Mouse (Mus musculus): ENCODE data around the gene Fgfr2.
"Not testable (repeated sequence)": the region's sequence is repeated elsewhere in the genome, so short reads cannot be mapped to it uniquely, and the experiment has no call there.

Gene Fgfr2

DNA sequence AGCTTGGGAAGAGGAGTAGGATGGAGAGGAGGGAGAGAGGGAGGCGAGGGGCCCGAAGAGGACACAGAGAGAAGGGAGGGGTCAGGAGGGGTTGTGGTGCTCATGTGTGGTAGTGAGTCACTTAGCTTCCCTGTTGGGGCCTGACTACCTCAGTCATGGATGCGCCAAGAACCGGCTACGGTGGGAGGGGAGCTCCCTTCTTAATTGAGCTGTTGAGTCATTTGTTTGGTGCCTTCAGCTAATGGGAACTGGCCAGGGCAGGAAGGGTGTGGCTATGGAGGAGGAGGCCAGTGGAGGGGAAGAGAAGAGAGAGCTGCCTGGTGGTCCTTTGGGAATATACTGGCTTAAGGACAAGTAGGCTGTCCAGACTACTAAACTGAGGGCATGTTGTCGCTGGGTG lies 2451.8 kb downstream of the Fgfr2 start:
- DNase-seq (ENCODE audit: low spot score) = no peak

DNA sequence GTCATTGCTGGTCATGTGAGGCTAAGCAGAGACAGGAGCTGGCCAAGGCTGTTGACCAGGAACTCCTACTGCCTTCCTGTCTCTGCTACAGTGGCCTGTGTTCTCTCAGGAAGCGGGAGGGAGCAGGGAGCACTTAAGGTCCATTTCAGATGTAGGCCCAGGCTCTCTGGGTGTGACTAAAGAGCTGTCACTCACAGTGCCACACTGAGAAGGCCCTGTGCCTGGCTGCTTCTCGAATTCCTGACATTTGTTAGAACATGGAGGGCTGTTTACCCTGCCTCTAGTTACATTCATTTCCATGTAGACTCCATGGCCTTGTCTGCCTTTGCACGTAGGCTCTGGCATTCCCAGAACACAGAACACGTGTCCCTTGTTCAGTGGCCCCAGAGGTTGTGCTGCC lies 2452.8 kb downstream of the Fgfr2 start:
- DNase-seq (ENCODE audit: low spot score) = no peak

DNA sequence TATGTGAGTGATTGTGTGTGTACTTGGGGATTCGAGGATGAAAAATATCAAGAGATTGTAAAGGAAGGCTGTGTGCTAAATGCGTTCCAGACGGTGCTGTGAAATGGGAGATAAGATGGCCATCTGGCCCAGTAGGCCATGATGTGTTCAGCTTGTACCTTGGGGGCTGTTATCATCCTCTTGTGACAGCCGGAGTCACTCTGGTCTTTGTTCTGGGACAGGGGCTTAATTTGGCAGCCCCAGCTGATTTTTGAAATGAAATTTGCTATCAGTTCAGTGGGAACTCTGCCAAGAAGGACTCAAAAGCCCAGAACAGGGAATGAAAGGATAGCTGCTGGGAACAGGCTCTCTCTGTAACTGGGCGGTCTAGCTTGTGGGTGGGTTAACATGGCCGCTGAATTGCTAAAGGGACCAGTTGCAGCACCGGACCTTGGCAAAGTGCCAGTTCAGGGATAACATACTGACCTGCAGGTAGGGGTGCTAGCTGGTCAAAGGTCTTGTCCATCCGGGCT lies 2453.7 kb downstream of the Fgfr2 start:
- no peak for DNase-seq (ENCODE audit: low spot score)

DNA sequence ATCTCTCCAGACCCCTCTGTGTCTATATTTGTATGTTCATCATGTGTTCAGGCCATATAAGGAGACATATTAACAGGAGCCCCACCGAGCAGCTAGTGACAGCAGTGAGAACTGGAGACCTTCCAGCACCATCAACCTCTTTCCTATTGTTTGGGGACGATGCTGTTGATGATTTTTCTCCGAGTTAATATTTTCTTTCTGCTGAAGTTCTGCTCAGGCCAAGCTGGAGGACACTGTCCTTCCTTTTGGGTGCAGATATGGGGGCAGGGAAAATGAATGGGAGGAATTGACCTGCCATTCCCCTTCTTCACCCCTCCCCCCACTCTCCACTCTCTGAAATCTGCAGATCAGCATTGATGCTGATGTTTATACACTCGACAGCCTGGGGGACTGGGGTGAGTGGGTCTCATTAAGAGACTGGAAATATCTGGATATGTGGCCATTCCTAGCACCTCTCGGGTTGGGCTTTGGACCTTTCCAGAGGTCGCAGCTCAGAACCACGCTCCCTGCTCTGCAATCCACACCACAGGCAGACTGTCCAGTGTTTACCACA lies 2454.3 kb downstream of the Fgfr2 start:
- DNase-seq (ENCODE audit: low spot score) = no peak

DNA sequence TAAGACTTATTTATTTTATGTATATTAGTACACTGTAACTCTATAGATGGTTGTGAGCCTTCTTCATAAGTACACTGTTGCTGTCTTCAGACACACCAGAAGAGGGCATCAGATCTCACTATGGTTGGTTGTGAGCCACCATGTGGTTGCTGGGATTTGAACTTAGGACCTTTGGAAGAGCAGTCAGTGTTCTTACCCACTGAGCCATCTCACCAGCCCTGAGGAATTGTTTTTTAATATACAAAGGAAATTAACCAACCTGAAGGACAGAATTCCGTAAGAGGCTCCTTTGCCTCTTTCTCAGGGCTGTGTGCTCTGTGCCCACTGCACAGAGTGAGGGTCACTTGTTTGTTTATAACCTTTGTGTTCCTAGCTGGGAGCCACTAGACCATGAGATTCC lies 2455.1 kb downstream of the Fgfr2 start:
- not testable (repeated sequence) for DNase-seq (ENCODE audit: low spot score)

DNA sequence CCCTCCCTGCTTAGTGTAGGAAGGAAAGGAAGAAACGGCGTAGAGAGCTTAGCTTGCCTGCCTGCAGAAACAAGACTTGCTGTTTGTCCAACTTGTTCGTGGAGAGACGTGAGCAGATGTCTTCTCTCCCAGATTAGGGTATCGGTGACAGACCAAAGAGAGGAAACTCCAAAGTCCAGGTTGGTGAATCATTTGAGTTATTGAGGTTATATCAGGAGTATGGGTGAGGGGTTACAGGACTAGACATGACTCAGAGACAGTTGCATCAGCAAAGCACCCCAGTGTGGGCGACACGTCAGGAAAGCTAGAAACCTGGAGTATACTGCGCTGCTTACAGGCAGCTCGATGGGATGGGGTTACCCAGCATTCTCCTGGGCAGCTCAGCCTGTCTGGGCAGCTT lies 2457.8 kb downstream of the Fgfr2 start:
- no peak for DNase-seq (ENCODE audit: low spot score)

DNA sequence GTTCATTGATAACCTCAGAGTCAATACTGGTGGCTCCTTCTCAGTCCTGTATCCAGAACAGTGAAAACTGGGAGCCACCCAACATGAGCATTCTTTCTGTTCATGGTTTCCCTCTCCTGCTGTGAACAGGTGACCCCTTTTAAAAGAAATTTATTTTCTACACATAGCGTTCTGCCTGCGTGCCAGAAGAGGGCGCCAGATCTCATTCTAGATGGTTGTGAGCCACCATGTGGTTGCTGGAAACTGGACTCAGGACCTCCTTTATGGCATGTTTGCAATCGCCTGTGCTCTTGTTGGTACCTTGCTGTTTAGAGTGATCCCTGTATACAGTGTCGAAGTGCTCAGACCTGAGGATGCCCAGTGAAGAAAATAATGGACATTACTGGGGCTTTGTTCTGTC lies 2458.5 kb downstream of the Fgfr2 start:
- no peak for DNase-seq (ENCODE audit: low spot score)

DNA sequence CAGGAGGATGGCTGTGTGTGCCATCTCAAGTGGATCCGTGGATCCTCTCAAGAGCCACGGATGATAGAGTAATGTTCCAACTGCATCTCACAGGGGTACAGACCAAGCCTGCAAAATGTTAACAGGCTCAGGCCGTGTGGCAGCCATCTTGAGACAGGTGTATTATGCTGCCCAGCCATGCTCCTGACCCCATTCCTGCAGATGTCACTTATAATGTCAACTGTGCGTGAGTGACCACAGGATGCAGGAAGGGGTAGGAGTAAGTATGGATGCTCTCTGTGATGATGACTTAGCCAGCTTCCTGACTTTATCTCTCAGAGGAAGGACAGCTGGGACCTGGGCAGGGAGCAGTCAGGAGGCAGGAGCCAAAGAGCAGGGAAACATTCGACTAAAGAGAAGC lies 2459.1 kb downstream of the Fgfr2 start:
- no peak for DNase-seq (ENCODE audit: low spot score)

DNA sequence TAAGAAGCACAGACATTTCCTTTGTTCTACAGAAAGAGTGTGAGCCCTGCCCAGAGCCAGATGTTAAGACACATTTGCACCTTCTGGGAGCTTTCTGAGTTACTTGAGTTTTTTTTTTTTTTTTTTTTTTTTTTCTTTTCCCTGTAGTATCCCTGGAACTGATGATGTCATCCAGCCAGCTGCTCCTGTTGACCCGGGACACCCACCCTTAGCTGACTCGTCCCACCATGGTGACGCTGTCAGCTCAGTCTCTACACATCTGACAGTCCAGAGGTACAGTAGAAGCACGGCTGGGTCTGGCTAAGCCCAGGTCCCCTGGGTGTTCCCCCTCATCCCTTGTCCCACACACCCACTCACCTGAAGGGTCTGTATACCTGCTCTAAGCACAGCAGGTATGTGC lies 2460.3 kb downstream of the Fgfr2 start:
- DNase-seq (ENCODE audit: low spot score) = no peak

DNA sequence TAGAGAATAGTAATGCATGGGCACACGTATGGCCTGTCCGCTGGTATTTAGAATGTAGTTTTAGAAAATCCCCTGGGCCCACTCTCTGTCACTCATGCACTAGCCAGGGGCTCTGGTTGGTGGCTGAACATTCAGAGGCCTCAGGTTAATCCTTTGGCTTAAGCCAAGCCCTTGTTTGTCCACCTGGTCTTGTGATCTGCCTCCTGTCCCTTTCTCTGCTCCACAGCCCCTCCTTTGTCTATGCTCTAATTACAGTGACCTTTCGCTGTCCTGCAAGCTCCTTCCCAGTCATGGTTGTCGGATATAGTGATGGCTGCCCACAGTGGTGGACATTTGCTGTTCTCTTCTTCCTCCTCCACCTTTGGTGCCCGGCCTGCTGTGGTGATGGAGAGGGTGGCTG lies 2460.9 kb downstream of the Fgfr2 start:
- no peak for DNase-seq (ENCODE audit: low spot score)

DNA sequence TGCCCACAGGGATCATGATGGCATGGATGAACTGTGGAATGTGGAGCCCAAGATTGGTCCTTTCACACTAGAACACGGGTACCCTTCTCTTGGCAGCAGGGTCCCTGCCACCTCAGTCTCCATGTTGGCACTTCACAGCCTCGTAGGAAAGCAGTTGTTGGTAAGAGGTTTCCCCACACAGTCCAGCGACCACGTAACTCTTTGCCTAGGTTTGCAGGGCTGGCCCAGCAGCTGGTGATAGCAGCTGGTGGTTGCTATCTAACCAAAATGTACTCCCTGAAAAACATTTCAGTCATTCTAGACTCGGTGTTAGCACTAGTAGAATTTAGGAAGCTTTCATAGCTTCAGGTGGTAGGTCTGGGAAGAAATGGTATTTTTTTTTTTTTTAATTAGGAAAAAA lies 2464.0 kb downstream of the Fgfr2 start:
- no peak for DNase-seq (ENCODE audit: low spot score)

DNA sequence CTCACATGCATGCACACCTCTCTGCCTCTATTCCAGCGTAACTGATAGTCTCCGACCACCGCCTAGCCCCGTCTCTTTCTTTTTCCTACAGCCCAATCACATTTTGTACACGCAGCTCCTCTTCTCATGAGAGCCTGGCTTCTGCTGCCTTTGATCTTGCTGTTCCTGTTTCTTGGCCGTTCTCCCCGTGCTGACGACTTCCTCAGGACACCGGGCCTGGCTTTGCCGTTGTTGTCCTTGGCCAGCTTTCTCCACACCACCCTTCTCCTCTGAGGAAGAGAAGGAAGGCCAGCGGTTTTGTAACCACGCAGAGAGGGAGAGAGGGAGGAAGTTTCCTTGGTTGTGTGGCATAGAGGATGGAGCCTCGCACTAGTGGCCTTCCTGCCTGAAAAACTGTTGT lies 2465.4 kb downstream of the Fgfr2 start:
- no peak for DNase-seq (ENCODE audit: low spot score)

DNA sequence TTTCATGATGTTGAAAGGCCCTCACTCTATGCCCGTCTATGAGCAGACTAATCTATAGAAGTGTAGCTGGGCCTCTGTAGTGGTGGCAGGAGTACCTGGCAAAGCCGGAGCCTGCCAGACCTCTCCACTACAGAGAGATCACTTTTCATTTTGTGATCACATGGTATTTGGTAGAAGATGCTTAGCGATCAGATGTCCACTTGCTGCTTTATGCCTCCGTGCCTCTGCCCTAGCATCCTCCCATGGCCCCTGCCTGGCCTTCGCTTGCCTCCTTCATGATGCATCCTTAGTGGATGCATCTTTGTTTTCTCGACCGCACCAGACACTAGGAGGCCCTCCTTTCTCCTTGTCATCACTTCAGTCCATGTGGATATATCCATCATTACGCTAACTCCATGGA lies 2466.2 kb downstream of the Fgfr2 start:
- DNase-seq (ENCODE audit: low spot score) = no peak

DNA sequence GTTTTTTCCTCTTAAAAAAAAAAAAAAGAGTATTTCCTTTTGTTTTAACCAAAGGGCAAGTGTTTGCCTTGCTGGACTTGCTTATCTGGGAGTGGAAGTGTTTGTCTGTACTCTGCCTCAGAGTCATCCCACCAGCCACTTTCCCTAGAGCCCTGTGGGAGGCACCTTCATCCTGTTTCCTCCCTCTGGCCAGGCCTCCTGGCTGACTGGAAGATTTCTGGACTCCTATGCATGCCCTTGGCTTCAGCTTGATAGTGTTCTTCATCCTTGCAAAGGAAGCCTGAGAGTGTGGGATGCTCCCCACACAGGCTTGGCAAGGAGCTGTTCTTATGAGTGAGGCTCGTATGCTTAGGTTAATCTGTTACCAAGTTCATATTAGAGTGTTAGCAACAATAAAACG lies 2468.6 kb downstream of the Fgfr2 start:
- DNase-seq (ENCODE audit: low spot score) = no peak

DNA sequence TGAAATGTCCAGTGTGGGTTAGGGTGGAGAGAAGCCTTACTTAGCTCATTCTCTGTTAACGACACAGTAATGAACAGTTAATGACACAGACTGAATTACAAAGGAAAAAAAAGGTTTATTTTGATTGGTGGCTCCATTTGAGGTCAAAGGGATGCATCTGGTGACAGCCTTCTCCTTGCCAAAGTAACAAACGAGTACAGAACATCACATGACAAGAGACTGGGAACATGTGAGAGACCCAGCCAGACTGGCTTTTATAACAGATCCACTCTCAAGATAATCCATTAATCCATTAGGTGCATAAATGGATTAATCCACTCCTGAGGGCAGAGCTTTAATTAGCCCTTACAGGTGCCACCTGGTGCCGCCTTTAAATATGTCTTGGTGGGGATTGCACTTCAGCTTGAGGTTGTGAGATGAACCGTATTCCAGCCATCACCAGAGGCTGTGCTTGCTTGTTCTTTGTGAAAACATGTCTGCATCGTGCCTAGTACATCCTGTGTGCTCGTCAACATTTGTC lies 2470.1 kb downstream of the Fgfr2 start:
- DNase-seq (ENCODE audit: low spot score) = no peak

DNA sequence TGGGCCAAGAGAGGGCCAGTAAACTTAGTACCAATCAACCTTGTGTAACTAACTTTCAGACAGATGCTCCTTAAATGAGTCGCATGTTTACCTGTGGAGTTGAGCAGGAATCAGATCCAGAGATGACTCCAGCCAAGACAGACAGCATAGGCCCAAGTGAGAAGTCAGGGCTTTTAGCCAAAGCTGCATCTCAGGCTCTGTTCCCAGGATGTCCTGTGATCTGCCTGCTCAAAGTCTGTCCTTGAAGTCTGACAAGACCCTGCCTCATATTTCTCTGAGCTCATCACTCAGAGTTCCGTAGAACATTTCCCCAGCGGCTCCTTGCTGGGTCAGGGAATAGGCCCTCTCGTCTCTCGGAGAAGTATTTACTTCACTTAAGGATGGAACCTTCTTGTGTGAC lies 2472.5 kb downstream of the Fgfr2 start:
- DNase-seq (ENCODE audit: low spot score) = no peak

DNA sequence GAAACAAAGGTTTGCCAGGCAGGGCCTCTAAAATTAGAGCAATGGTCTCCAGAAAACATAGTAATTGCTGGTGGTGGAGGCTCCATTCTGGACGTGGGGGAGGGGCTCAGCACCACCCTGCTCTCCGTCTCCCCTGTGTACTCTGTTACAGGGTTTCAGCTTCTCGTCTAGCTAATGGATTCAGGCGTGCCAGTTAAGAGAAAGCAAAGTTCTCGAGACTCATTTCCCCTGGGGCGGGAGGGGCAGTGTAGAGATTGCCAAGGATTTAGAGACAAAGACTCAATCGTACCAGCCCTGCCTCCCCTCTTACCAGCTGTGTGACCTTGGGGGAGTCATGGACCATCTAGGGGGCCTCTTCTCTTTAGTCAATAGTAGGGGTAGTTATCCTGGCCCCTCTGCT lies 2473.9 kb downstream of the Fgfr2 start:
- no peak for DNase-seq (ENCODE audit: low spot score)

DNA sequence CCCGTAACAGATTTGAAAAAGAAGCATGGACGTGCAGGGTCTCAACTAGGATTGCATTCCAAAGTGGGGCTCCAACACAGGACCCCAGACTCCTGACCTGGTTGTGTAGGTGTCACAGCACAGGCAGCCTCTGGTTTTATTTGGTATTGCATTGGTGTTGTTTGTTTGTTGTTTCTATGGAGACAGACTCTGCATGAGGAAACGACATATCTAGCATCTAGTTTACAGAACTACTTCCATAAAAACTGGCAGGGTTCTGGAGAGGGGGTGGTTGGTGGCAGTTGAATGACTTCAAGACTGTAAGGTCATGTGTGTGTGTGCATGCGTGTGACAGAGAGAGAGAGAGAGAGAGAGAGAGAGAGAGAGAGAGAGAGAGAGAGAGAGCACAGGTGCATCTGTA lies 2475.1 kb downstream of the Fgfr2 start:
- no peak for DNase-seq (ENCODE audit: low spot score)

DNA sequence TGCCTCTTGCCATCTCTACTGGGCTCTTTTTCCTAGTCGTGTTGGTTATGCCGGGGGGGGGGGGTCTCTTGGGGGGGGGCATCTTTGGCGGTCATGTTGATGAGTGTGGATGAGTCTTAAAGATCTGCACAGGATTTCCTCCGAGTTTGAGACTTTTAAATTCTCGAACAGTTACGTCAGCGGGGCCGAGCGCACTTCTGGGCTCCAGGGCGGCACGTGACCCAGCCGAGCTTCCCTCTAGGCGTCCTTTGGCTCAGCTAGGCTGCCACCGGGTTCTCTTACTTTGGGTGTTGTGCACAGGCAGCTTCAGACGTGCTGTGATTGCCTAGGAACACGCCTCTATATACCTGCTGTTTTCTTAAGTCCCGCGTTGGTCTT lies 2476.4 kb downstream of the Fgfr2 start:
- DNase-seq (ENCODE audit: low spot score) = peak; percentile 45

DNA sequence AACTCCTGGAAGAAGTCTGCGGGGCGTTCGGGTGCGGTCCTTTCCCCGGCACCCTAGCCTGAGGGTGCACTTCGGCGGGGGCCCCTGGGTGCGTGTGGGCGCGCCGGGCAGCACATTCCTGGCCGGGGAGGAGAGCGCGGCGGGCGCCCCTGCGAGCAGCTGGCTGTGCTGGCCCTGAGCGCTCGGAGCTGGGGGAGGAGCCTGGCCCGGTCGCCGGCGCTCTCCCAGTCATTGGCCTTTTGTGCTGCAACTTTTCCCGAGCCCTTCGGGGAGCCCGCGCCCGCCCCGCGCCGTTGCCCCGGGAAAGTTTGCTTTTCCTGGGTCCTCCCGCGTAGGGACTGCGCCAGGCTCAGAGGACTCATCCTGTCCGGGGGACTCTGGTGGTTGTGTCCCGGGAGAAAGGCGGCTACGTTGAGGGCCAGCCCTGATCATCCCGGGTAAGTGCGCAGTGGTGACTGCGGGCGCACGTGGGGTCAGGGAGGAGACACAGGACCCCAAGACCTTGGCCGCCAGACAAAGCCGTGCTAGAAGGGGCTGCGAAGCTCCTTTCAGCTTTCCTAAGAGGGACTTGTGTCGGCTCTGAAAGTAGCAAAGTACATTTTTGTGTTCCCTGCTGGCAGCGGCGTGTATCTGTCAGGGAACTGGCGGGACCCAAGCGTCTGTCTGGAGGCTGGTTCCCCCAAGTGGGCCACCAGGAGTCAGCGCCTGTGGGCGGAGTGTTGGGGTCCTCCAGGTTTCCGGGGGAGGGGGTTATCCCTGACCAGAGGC lies 2477.0 kb downstream of the Fgfr2 start:
- peak; percentile 75 for DNase-seq (ENCODE audit: low spot score)

DNA sequence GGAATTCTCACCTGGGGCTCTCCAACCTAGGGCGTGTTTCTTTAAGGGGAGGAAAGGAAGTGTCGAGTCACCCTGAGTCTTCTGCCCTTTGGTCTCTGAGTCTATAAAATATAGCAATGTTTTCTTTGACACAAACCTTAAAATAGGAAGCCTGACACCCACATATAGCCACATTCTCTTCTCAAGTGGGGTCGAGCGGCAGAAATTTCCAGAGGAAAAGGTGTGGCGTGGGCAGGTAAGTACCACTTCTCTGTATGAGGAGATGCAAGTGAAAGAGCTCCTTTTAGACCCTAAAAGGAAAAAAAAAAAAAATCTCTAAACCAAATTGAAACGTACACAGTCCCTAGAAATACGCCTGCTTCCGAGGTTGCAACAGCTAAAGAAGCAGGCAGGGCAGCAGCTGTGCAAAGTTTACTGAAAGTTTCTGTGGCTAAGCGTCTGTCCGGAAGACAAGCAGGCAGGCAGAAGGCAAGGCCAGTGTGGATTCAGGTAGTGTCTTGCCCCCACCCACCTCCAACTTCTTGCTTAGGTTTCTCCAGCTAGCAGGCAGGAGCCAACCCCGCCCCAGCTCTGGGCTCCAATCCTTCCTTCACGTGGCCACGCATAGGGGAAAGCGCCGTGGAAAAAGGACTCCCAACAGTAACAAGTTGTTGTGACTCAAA lies 2477.7 kb downstream of the Fgfr2 start:
- peak; percentile 60 for DNase-seq (ENCODE audit: low spot score)

DNA sequence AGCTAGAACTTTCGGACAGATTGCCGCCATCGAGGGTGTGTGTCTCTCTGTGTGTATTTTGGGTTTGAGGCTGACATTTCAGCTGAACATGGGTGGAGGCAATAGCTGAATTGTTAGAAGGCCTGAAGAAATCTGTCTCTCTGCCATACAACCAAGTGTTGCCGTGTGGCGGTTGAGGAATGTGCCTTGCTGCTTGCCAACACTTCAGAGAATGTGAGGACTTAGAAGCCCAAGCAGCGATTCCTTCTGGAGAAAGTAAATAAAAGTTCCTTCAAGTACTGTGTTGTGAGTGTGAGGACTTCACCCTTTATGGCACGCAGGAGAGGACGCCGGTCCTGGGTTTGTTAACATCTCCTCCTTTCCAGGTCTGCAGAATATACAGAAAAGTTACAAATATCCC lies 2482.5 kb downstream of the Fgfr2 start:
- no peak for DNase-seq (ENCODE audit: low spot score)

DNA sequence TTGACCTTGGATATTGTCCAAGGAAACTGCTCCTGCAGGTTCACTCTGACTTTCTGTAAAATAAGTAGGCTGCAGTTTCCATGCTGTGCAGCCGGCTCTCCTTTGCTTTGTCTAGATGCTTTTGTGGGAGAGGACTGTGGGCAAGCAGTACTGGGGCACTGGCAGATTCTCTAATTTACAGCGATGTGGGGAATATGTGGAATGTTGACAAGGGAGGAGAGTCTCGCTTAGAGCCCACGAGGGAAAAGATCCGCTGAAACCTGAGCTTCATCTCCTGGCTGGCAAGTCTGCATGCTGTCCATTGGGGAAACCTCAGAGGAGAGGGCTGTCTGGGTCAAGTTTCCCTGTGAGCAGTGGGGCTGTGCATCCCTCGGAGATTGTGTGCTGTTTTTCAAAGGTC lies 2485.3 kb downstream of the Fgfr2 start:
- DNase-seq (ENCODE audit: low spot score) = no peak
